Mouse (Mus musculus) spleen, adult 2 months (tissue): Measurements from ENCODE around the gene Fam189b.

Experiments used
- CTCF ChIP-seq: fragments of 200-500 bp; IDR thresholded peaks from 2 replicates; pipeline ENCODE4 v1.5.1; 2011; ENCODE audit warnings: mild to moderate bottlenecking, inconsistent platforms; ENCODE audit not compliant: insufficient read depth, insufficient read length, insufficient replicate concordance; ENCODE audit errors: extremely low read depth
- POLR2A ChIP-seq: fragments of 200-500 bp; IDR thresholded peaks from 2 replicates; pipeline ENCODE4 v1.6.1; 2011; ENCODE audit warnings: low read depth, low read length, inconsistent platforms

- TF ChIP-seq CTCF (no peak), POLR2A (no peak)
These were observed 4.3 kb downstream of the Fam189b start for GRCm38 (mm10) chr3:89187197-89187596.
